Mouse (Mus musculus): ENCODE measurements around the gene Megf6. TPM values are rescaled to one million over a fixed set of nuclear protein-coding genes. Genes with fewer than 3 reads are reported as not detected.

Gene Megf6
- polyA plus RNA-seq, 1 experiment from 2014 or later: 4.4 TPM

GRCm38 (mm10) chr4:154246115-154247040 is 75.8 kb downstream of the Megf6 start:
- no peak overlapping the region for H3K9ac ChIP-seq (ENCODE audit: low read depth, low read length)
- ATAC-seq: peak; percentile 77
- no peaks in the 10 kb centered on the region for H3K4me1 ChIP-seq (replicated peaks; ENCODE audit: control insufficient read depth, insufficient read depth, low read length)
- peak; percentile 97 for TF ChIP-seq CTCF (IDR thresholded peaks at IDR 0.05; ENCODE audit: low read depth)
- WGBS: 11% methylated on average over 19 of the region's 19 CpGs
- H3K4me2 ChIP-seq (replicated peaks; ENCODE audit: low read depth): peak overlapping the region; percentile 66
- no peaks in the 10 kb centered on the region for H3K36me3 ChIP-seq (ENCODE audit: control insufficient read depth, insufficient read depth)
- H3K27ac ChIP-seq (ENCODE audit: low read depth, low read length): no peak overlapping the region
- H3K27me3 ChIP-seq (replicated peaks; ENCODE audit: control insufficient read depth, insufficient read depth, low read length): no peaks in the 10 kb centered on the region
- H3K4me3 ChIP-seq (ENCODE audit: low read depth, low read length): no peak overlapping the region
- no peaks in the 10 kb centered on the region for H3K9me3 ChIP-seq (ENCODE audit: control insufficient read depth)

- no peak overlapping the region for H3K27ac ChIP-seq (ENCODE audit: low read depth, low read length)
- H3K4me3 ChIP-seq (ENCODE audit: low read depth, low read length): no peak overlapping the region
- peak; percentile 16; the same call in 1 of the 2 replicates for ATAC-seq
- TF ChIP-seq CTCF (IDR thresholded peaks at IDR 0.05; ENCODE audit: low read depth): no peak
- no peaks in the 10 kb centered on the region for H3K36me3 ChIP-seq (ENCODE audit: control insufficient read depth, insufficient read depth)
- H3K4me2 ChIP-seq (replicated peaks; ENCODE audit: low read depth): peak overlapping the region; percentile 66
- no peaks in the 10 kb centered on the region for H3K27me3 ChIP-seq (replicated peaks; ENCODE audit: control insufficient read depth, insufficient read depth, low read length)
- no peak overlapping the region for H3K9ac ChIP-seq (ENCODE audit: low read depth, low read length)
- H3K9me3 ChIP-seq (ENCODE audit: control insufficient read depth): no peaks in the 10 kb centered on the region
- H3K4me1 ChIP-seq (replicated peaks; ENCODE audit: control insufficient read depth, insufficient read depth, low read length): no peaks in the 10 kb centered on the region
- 57% methylated on average over 22 of the region's 22 CpGs for WGBS
These were observed 76.9 kb downstream of the Megf6 start for GRCm38 (mm10) chr4:154247207-154248091.

- no peak for ATAC-seq
- Histone ChIP-seq H3K4me1 (replicated peaks; ENCODE audit: control insufficient read depth, insufficient read depth, low read length) (no peaks in the 10 kb centered on the region), H3K9me3 (ENCODE audit: control insufficient read depth) (no peaks in the 10 kb centered on the region), H3K27ac (ENCODE audit: low read depth, low read length) (no peak overlapping the region), H3K4me2 (replicated peaks; ENCODE audit: low read depth) (no peak overlapping the region), H3K27me3 (replicated peaks; ENCODE audit: control insufficient read depth, insufficient read depth, low read length) (no peaks in the 10 kb centered on the region), H3K36me3 (ENCODE audit: control insufficient read depth, insufficient read depth) (no peaks in the 10 kb centered on the region), H3K9ac (ENCODE audit: low read depth, low read length) (no peak overlapping the region), H3K4me3 (ENCODE audit: low read depth, low read length) (no peak overlapping the region)
- no peak for TF ChIP-seq CTCF (IDR thresholded peaks at IDR 0.05; ENCODE audit: low read depth)
- 82% methylated on average over 21 of the region's 21 CpGs for WGBS
These were observed 77.7 kb downstream of the Megf6 start for GRCm38 (mm10) chr4:154248092-154248805.

GRCm38 (mm10) chr4:154249316-154249715 is 78.8 kb downstream of the Megf6 start:
- no peak for ATAC-seq
- Histone ChIP-seq H3K36me3 (ENCODE audit: control insufficient read depth, insufficient read depth) (no peaks in the 10 kb centered on the region), H3K27me3 (replicated peaks; ENCODE audit: control insufficient read depth, insufficient read depth, low read length) (no peaks in the 10 kb centered on the region), H3K27ac (ENCODE audit: low read depth, low read length) (no peak overlapping the region), H3K9me3 (ENCODE audit: control insufficient read depth) (no peaks in the 10 kb centered on the region), H3K9ac (ENCODE audit: low read depth, low read length) (no peak overlapping the region), H3K4me1 (replicated peaks; ENCODE audit: control insufficient read depth, insufficient read depth, low read length) (no peaks in the 10 kb centered on the region), H3K4me2 (replicated peaks; ENCODE audit: low read depth) (no peak overlapping the region), H3K4me3 (ENCODE audit: low read depth, low read length) (no peak overlapping the region)
- 78% methylated on average over 8 of the region's 8 CpGs for WGBS
- no peak for TF ChIP-seq CTCF (IDR thresholded peaks at IDR 0.05; ENCODE audit: low read depth)

- Histone ChIP-seq H3K4me2 (replicated peaks; ENCODE audit: low read depth) (no peak overlapping the region), H3K36me3 (ENCODE audit: control insufficient read depth, insufficient read depth) (no peaks in the 10 kb centered on the region), H3K4me1 (replicated peaks; ENCODE audit: control insufficient read depth, insufficient read depth, low read length) (no peaks in the 10 kb centered on the region), H3K27ac (ENCODE audit: low read depth, low read length) (no peak overlapping the region), H3K9me3 (ENCODE audit: control insufficient read depth) (no peaks in the 10 kb centered on the region), H3K9ac (ENCODE audit: low read depth, low read length) (no peak overlapping the region), H3K4me3 (ENCODE audit: low read depth, low read length) (no peak overlapping the region), H3K27me3 (replicated peaks; ENCODE audit: control insufficient read depth, insufficient read depth, low read length) (no peaks in the 10 kb centered on the region)
- TF ChIP-seq CTCF (IDR thresholded peaks at IDR 0.05; ENCODE audit: low read depth): no peak
- no peak for ATAC-seq
- WGBS: 88% methylated on average over 20 of the region's 20 CpGs
These were observed 82.2 kb downstream of the Megf6 start for GRCm38 (mm10) chr4:154252537-154253255.

All from intestine, postnatal 0 days (tissue).